Comparison of ENCODE assay signal across 8 mouse cellular contexts in genomic region chr12:73908274-73909012, GRCm38 (mm10). TPM values are rescaled to one million over a fixed set of nuclear protein-coding genes. Genes with fewer than 3 reads are reported as not detected.
DNase-seq lines count a peak whose midpoint lies in the region; ATAC-seq and TF ChIP-seq lines count a peak whose summit lies in the region.

No protein-coding gene starts in this region.

- WGBS in embryonic facial prominence, embryonic 15.5 days, result under 1% methylated on average over 75 of the region's 76 CpGs
- WGBS in heart, embryonic 12.5 days, result under 1% methylated on average over 56 of the region's 76 CpGs
- under 1% methylated on average over 68 of the region's 76 CpGs for WGBS in kidney, postnatal 0 days
- WGBS in liver, embryonic 12.5 days (ENCODE audit: insufficient replicate concordance), result under 1% methylated on average over 72 of the region's 76 CpGs
- under 1% methylated on average over 58 of the region's 76 CpGs for WGBS in stomach, embryonic 15.5 days

- peak overlapping the region; percentile 98 for H3K4me3 ChIP-seq in bone marrow macrophage, adult 2 months (ENCODE audit: insufficient read depth, low read length)
- peak overlapping the region; percentile 95 for H3K4me3 ChIP-seq in embryonic facial prominence, embryonic 15.5 days (replicated peaks)
- peak overlapping the region; percentile 77 for H3K4me3 ChIP-seq in heart, embryonic 12.5 days
- H3K4me3 ChIP-seq in kidney, postnatal 0 days (replicated peaks; ENCODE audit: low read depth, low read length), result peak overlapping the region; percentile 88
- peak overlapping the region; percentile 96 for H3K4me3 ChIP-seq in liver, embryonic 12.5 days
- H3K4me3 ChIP-seq in stomach, embryonic 15.5 days (replicated peaks), result peak overlapping the region; percentile 73

- peak overlapping the region; percentile 86 for H3K27ac ChIP-seq in bone marrow macrophage, adult 2 months (ENCODE audit: insufficient read depth, low read depth, low read length)
- peak overlapping the region; percentile 100 for H3K27ac ChIP-seq in embryonic facial prominence, embryonic 15.5 days (replicated peaks)
- peak overlapping the region; percentile 99 for H3K27ac ChIP-seq in heart, embryonic 12.5 days (ENCODE audit: poor library complexity, severe bottlenecking)
- peak overlapping the region; percentile 99 for H3K27ac ChIP-seq in kidney, postnatal 0 days
- H3K27ac ChIP-seq in liver, embryonic 12.5 days, result peak overlapping the region; percentile 86
- H3K27ac ChIP-seq in stomach, embryonic 15.5 days, result peak overlapping the region; percentile 98

- H3K9me3 ChIP-seq in embryonic facial prominence, embryonic 15.5 days (replicated peaks), result no peaks in the 10 kb centered on the region
- H3K9me3 ChIP-seq in heart, embryonic 12.5 days (replicated peaks), result no peaks in the 10 kb centered on the region
- H3K9me3 ChIP-seq in kidney, postnatal 0 days (replicated peaks; ENCODE audit: low read length), result no peaks in the 10 kb centered on the region
- no peaks in the 10 kb centered on the region for H3K9me3 ChIP-seq in liver, embryonic 12.5 days (replicated peaks)
- H3K9me3 ChIP-seq in stomach, embryonic 15.5 days, result no peaks in the 10 kb centered on the region

- ATAC-seq in embryonic facial prominence, embryonic 15.5 days (ENCODE audit: insufficient number of reproducible peaks, low FRiP score, low TSS enrichment, low read depth), result peak; percentile 71
- peak; percentile 70 for ATAC-seq in heart, embryonic 12.5 days (ENCODE audit: insufficient number of reproducible peaks, low FRiP score)
- peak; percentile 38 for ATAC-seq in kidney, postnatal 0 days (replicated peaks; ENCODE audit: low FRiP score, low read depth)
- peak; percentile 42 for ATAC-seq in liver, embryonic 12.5 days
- peak; percentile 43; the same call in 1 of the 2 replicates for ATAC-seq in stomach, embryonic 15.5 days (ENCODE audit: insufficient read depth, low FRiP score, low read depth)

- H3K4me2 ChIP-seq in embryonic facial prominence, embryonic 15.5 days (replicated peaks), result peak overlapping the region; percentile 65
- H3K4me2 ChIP-seq in heart, embryonic 12.5 days, result peak overlapping the region; percentile 56
- peak overlapping the region; percentile 70 for H3K4me2 ChIP-seq in kidney, postnatal 0 days (ENCODE audit: low read length)
- peak overlapping the region; percentile 90 for H3K4me2 ChIP-seq in liver, embryonic 12.5 days
- H3K4me2 ChIP-seq in stomach, embryonic 15.5 days, result peak overlapping the region; percentile 69

- peak overlapping the region; percentile 99 for H3K9ac ChIP-seq in embryonic facial prominence, embryonic 15.5 days
- H3K9ac ChIP-seq in heart, embryonic 12.5 days, result peak overlapping the region; percentile 97
- peak overlapping the region; percentile 98 for H3K9ac ChIP-seq in kidney, postnatal 0 days (ENCODE audit: low read depth, low read length)
- peak overlapping the region; percentile 98 for H3K9ac ChIP-seq in liver, embryonic 12.5 days
- peak overlapping the region; percentile 90 for H3K9ac ChIP-seq in stomach, embryonic 15.5 days

- peak; percentile 67 to 72 for DNase-seq in B cell, adult 2 months
- peak; percentile 74 for DNase-seq in kidney, postnatal 0 days (ENCODE audit: low spot score)
- peak; percentile 72 for DNase-seq in naive thymus-derived CD4-positive, alpha-beta T cell, adult 2 months (ENCODE audit: low read depth)

- TF ChIP-seq CTCF in bone marrow macrophage, adult 2 months (IDR thresholded peaks at IDR 0.05; ENCODE audit: low read depth, low read length), result no peak
- TF ChIP-seq CTCF in kidney, postnatal 0 days (IDR thresholded peaks at IDR 0.05; ENCODE audit: low read depth), result no peak

- H3K27me3 ChIP-seq in embryonic facial prominence, embryonic 15.5 days, result no peaks in the 10 kb centered on the region
- H3K27me3 ChIP-seq in heart, embryonic 12.5 days (replicated peaks), result no peaks in the 10 kb centered on the region
- no peaks in the 10 kb centered on the region for H3K27me3 ChIP-seq in kidney, postnatal 0 days (ENCODE audit: insufficient read depth, low read length)
- no peaks in the 10 kb centered on the region for H3K27me3 ChIP-seq in liver, embryonic 12.5 days (replicated peaks)
- H3K27me3 ChIP-seq in stomach, embryonic 15.5 days (replicated peaks), result no peaks in the 10 kb centered on the region

- H3K4me1 ChIP-seq in bone marrow macrophage, adult 2 months (ENCODE audit: control insufficient read depth, insufficient read depth, low read length), result peaks cover 13% of the 10 kb centered on the region
- peaks cover 18% of the 10 kb centered on the region; the same call in 1 of the 2 replicates for H3K4me1 ChIP-seq in embryonic facial prominence, embryonic 15.5 days
- peaks cover 16% of the 10 kb centered on the region for H3K4me1 ChIP-seq in heart, embryonic 12.5 days (replicated peaks)
- no peaks in the 10 kb centered on the region; the same call in 1 of the 2 replicates for H3K4me1 ChIP-seq in kidney, postnatal 0 days (replicated peaks; ENCODE audit: insufficient read depth, low read length)
- H3K4me1 ChIP-seq in liver, embryonic 12.5 days, result peaks cover 27% of the 10 kb centered on the region
- H3K4me1 ChIP-seq in stomach, embryonic 15.5 days, result no peaks in the 10 kb centered on the region

- TF ChIP-seq POLR2A in bone marrow macrophage, adult 2 months (IDR thresholded peaks at IDR 0.05; ENCODE audit: borderline replicate concordance, low read depth, low read length), result no peak

- no peaks in the 10 kb centered on the region for H3K36me3 ChIP-seq in embryonic facial prominence, embryonic 15.5 days
- H3K36me3 ChIP-seq in heart, embryonic 12.5 days, result no peaks in the 10 kb centered on the region
- no peaks in the 10 kb centered on the region for H3K36me3 ChIP-seq in kidney, postnatal 0 days (ENCODE audit: insufficient read depth, low read length)
- H3K36me3 ChIP-seq in liver, embryonic 12.5 days, result no peaks in the 10 kb centered on the region
- no peaks in the 10 kb centered on the region for H3K36me3 ChIP-seq in stomach, embryonic 15.5 days

RNA-seq across cellular contexts. Expression of gene Hif1a, which starts 7.3 kb away (rescaled TPM):
- 54.7 and 61.0 TPM in 2 replicates for polyA plus RNA-seq in bone marrow macrophage, adult 2 months (2012; ENCODE audit: insufficient read depth, insufficient read length, missing spikeins)
- 86.3 and 100 TPM in 2 replicates for polyA plus RNA-seq in embryonic facial prominence, embryonic 15.5 days (2015; fragmentation: Nextera tagmentation; extraction: Ambion mirVana)
- 219 and 235 TPM in 2 replicates for polyA plus RNA-seq in heart, embryonic 12.5 days (2016; fragmentation: Nextera tagmentation; extraction: Ambion mirVana)
- 74.9 and 75.1 TPM in 2 replicates for polyA plus RNA-seq in kidney, postnatal 0 days (2015; fragmentation: Nextera tagmentation; extraction: Ambion mirVana)
- 33.3 and 34.1 TPM in 2 replicates for polyA plus RNA-seq in liver, embryonic 12.5 days (2016; fragmentation: Nextera tagmentation; extraction: Ambion mirVana)
- 65.3 and 67.4 TPM in 2 replicates for polyA plus RNA-seq in stomach, embryonic 15.5 days (2015; fragmentation: Nextera tagmentation; extraction: Ambion mirVana)

RNA-seq across cellular contexts. Expression of gene Gm49321, which starts 29.0 kb away (rescaled TPM):
- 6.1 and 7.1 TPM in 2 replicates for polyA plus RNA-seq in bone marrow macrophage, adult 2 months (2012; ENCODE audit: insufficient read depth, insufficient read length, missing spikeins)
- 13.1 and 16.7 TPM in 2 replicates for polyA plus RNA-seq in embryonic facial prominence, embryonic 15.5 days (2015; fragmentation: Nextera tagmentation; extraction: Ambion mirVana)
- polyA plus RNA-seq in heart, embryonic 12.5 days (2016; fragmentation: Nextera tagmentation; extraction: Ambion mirVana), result 7.8 and 10.7 TPM in 2 replicates
- polyA plus RNA-seq in kidney, postnatal 0 days (2015; fragmentation: Nextera tagmentation; extraction: Ambion mirVana), result 8.1 and 8.5 TPM in 2 replicates
- 4.6 and 6.9 TPM in 2 replicates for polyA plus RNA-seq in liver, embryonic 12.5 days (2016; fragmentation: Nextera tagmentation; extraction: Ambion mirVana)
- 11.0 and 11.2 TPM in 2 replicates for polyA plus RNA-seq in stomach, embryonic 15.5 days (2015; fragmentation: Nextera tagmentation; extraction: Ambion mirVana)

RNA-seq across cellular contexts. Expression of gene Snapc1, which starts 55.8 kb away (rescaled TPM):
- 13.8 and 22.8 TPM in 2 replicates for polyA plus RNA-seq in bone marrow macrophage, adult 2 months (2012; ENCODE audit: insufficient read depth, insufficient read length, missing spikeins)
- 18.4 and 22.1 TPM in 2 replicates for polyA plus RNA-seq in embryonic facial prominence, embryonic 15.5 days (2015; fragmentation: Nextera tagmentation; extraction: Ambion mirVana)
- 18.6 and 20.3 TPM in 2 replicates for polyA plus RNA-seq in heart, embryonic 12.5 days (2016; fragmentation: Nextera tagmentation; extraction: Ambion mirVana)
- polyA plus RNA-seq in kidney, postnatal 0 days (2015; fragmentation: Nextera tagmentation; extraction: Ambion mirVana), result 12.4 and 12.6 TPM in 2 replicates
- polyA plus RNA-seq in liver, embryonic 12.5 days (2016; fragmentation: Nextera tagmentation; extraction: Ambion mirVana), result 8.9 and 9.5 TPM in 2 replicates
- 16.5 and 16.7 TPM in 2 replicates for polyA plus RNA-seq in stomach, embryonic 15.5 days (2015; fragmentation: Nextera tagmentation; extraction: Ambion mirVana)

Comparison
In these comparisons a context has a peak if more than half of its experiments do, and no peak if none do; other contexts are left out.
1. Peak in every context shown above with its lines: DNase-seq, ATAC-seq, H3K4me3 ChIP-seq and H3K27ac ChIP-seq.